Mouse (Mus musculus): Measurements from ENCODE around the gene Pccb. TPM values are rescaled to one million over a fixed set of nuclear protein-coding genes. Genes with fewer than 3 reads are reported as not detected.

Gene Pccb
- polyA plus RNA-seq, 1 experiment from 2014 or later, result 21.6 TPM

- Histone ChIP-seq H3K4me1 (replicated peaks) (peaks cover 10% of the 10 kb centered on the region), H3K36me3 (peaks cover 55% of the 10 kb centered on the region)
- 92% methylated on average over 25 of the region's 25 CpGs for WGBS
These were observed 50.1 kb downstream of the Pccb start for GRCm38 (mm10) chr9:100984381-100985310.

DNA sequence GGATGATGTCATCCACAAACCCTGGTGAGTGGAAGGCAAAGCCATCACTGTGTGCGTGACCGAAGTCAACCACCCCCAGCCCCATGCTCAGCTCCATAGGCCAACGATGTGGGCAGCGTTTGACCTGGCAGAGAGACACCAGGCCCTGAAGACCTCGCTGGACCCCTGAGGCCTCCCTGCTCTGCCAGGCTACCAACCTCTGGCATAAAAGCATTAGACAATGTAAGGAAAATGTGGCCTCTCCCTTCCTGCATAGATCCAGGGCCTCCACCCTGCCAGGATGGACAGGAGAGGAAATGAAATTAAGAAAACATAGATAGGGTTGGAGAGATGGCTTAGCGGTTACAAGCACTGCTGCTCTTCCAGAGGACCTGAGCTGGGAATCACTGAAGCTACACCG is 51.9 kb downstream of the Pccb start:
- no peaks in the 10 kb centered on the region for H3K27me3 ChIP-seq (replicated peaks)
- peaks cover 45% of the 10 kb centered on the region for H3K36me3 ChIP-seq
- WGBS, result 72% methylated on average over 7 of the region's 7 CpGs
- no peak overlapping the region for H3K4me3 ChIP-seq
- no peak overlapping the region for H3K4me2 ChIP-seq
- no peaks in the 10 kb centered on the region for H3K9me3 ChIP-seq (replicated peaks)
- no peak overlapping the region for H3K27ac ChIP-seq (ENCODE audit: poor library complexity, severe bottlenecking)
- H3K9ac ChIP-seq, result no peak overlapping the region
- ATAC-seq (ENCODE audit: insufficient number of reproducible peaks, low FRiP score), result peak; percentile 20; the same call in 1 of the 2 replicates
- peaks cover 10% of the 10 kb centered on the region for H3K4me1 ChIP-seq (replicated peaks)

More at GRCm38 (mm10) chr9:100984381-100985310, 50.1 kb downstream of the Pccb start:
- ATAC-seq (ENCODE audit: insufficient number of reproducible peaks, low FRiP score), result no peak
- no peak overlapping the region for H3K9ac ChIP-seq
- no peak overlapping the region for H3K27ac ChIP-seq (ENCODE audit: poor library complexity, severe bottlenecking)
- no peak overlapping the region for H3K4me2 ChIP-seq
- H3K27me3 ChIP-seq (replicated peaks), result no peaks in the 10 kb centered on the region
- H3K4me3 ChIP-seq, result no peak overlapping the region
- 0 out of 2 replicates have a peak, but pooled peaks cover 2% of the 10 kb centered on the region for H3K9me3 ChIP-seq (replicated peaks)

- Histone ChIP-seq H3K9me3 (replicated peaks) (0 out of 2 replicates have a peak, but pooled peaks cover 5% of the 10 kb centered on the region), H3K27me3 (replicated peaks) (no peaks in the 10 kb centered on the region), H3K27ac (ENCODE audit: poor library complexity, severe bottlenecking) (no peak overlapping the region), H3K4me3 (no peak overlapping the region), H3K9ac (no peak overlapping the region), H3K36me3 (peaks cover 22% of the 10 kb centered on the region), H3K4me2 (no peak overlapping the region), H3K4me1 (replicated peaks) (peaks cover 10% of the 10 kb centered on the region)
- ATAC-seq (ENCODE audit: insufficient number of reproducible peaks, low FRiP score), result no peak
- 63% methylated on average over 5 of the region's 5 CpGs for WGBS
These were observed 55.4 kb downstream of the Pccb start for GRCm38 (mm10) chr9:100979260-100979659.

DNA sequence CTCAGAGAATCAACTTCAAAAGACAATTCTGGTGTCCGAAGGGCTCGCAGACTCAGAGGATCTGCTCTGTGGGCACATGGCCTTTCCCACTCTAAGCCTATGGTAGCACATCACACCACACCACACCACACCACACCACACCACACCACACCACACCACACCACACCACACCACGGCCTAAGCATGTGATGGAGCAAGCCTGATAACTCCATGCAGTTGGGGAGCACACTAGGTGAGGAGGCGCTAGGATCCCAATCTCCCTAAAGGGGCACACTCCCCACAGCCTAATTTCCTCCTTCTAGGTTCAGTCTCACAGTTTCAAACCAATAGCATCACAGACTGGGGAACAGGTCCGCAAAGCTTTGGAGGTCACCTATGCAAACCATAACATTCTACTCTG is 56.0 kb downstream of the Pccb start:
- H3K27me3 ChIP-seq (replicated peaks), result no peaks in the 10 kb centered on the region
- H3K4me2 ChIP-seq, result no peak overlapping the region
- H3K4me1 ChIP-seq (replicated peaks), result peaks cover 10% of the 10 kb centered on the region
- H3K9ac ChIP-seq, result no peak overlapping the region
- peaks cover 18% of the 10 kb centered on the region for H3K36me3 ChIP-seq
- no peak overlapping the region for H3K4me3 ChIP-seq
- no peak overlapping the region for H3K27ac ChIP-seq (ENCODE audit: poor library complexity, severe bottlenecking)
- no peak for ATAC-seq (ENCODE audit: insufficient number of reproducible peaks, low FRiP score)
- 87% methylated on average over 5 of the region's 5 CpGs for WGBS
- H3K9me3 ChIP-seq (replicated peaks), result 0 out of 2 replicates have a peak, but pooled peaks cover 5% of the 10 kb centered on the region

DNA sequence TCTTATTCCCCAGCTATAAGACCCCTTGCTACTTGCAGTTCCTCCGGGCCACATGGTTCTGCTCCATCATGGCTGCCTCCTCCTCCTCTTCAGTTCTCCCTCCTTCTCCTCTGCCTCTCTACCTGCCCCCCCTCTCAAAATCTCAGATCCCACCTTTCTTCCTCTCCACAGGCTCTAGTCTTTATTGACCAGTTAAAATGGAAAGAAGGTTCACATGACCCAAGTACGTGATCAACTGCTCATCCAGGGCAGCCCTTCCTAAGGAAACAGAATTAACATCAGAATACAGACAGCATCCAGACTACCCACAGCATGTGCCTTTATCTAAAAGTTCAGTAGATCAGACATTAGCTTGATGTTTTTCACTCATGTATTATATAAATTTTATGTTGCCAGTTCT is 65.2 kb downstream of the Pccb start:
- no peaks in the 10 kb centered on the region for H3K36me3 ChIP-seq
- no peaks in the 10 kb centered on the region for H3K4me1 ChIP-seq (replicated peaks)
- no peak overlapping the region for H3K27ac ChIP-seq (ENCODE audit: poor library complexity, severe bottlenecking)
- no peak overlapping the region for H3K4me2 ChIP-seq
- WGBS, result 83% methylated on average over 2 of the region's 2 CpGs
- H3K9me3 ChIP-seq (replicated peaks), result 0 out of 2 replicates have a peak, but pooled peaks cover 3% of the 10 kb centered on the region
- ATAC-seq (ENCODE audit: insufficient number of reproducible peaks, low FRiP score), result no peak
- no peak overlapping the region for H3K9ac ChIP-seq
- no peaks in the 10 kb centered on the region for H3K27me3 ChIP-seq (replicated peaks)
- H3K4me3 ChIP-seq, result no peak overlapping the region

- H3K36me3 ChIP-seq, result 0 out of 2 replicates have a peak, but pooled peaks cover under 1% of the 10 kb centered on the region
- H3K27ac ChIP-seq (ENCODE audit: poor library complexity, severe bottlenecking), result no peak overlapping the region
- H3K4me1 ChIP-seq (replicated peaks), result no peaks in the 10 kb centered on the region
- H3K9ac ChIP-seq, result no peak overlapping the region
- H3K4me2 ChIP-seq, result no peak overlapping the region
- WGBS, result 68% methylated on average over 4 of the region's 4 CpGs
- no peak for ATAC-seq (ENCODE audit: insufficient number of reproducible peaks, low FRiP score)
- H3K27me3 ChIP-seq (replicated peaks), result no peaks in the 10 kb centered on the region
- no peaks in the 10 kb centered on the region for H3K9me3 ChIP-seq (replicated peaks)
- H3K4me3 ChIP-seq, result no peak overlapping the region
These were observed 70.6 kb downstream of the Pccb start for GRCm38 (mm10) chr9:100964106-100964505.

DNA sequence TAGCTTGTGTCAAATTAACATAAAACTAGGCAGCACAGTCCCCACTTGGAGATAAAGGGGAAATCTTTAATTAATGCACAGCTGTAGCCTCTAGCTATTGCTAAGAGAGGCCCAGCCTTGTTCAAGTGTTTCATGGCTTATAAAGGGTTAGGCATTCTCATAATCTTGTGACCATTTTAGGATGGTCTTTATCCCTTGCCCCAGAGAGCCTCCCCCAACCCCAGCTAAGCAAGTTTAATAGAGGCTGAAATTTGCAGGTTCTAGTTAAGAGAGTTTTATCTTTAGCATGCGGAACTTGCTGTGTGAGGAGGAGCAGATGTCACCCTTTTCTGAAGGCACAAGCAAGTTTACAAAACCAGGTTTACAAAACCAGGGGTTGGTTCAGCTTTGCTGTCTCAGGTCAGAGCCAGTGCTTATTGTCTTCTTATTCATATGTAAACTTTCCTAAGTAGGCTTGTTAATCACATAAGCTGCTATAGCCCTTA is 71.2 kb downstream of the Pccb start:
- peaks cover 6% of the 10 kb centered on the region; the same call in 1 of the 2 replicates for H3K36me3 ChIP-seq
- no peaks in the 10 kb centered on the region for H3K4me1 ChIP-seq (replicated peaks)
- ATAC-seq (ENCODE audit: insufficient number of reproducible peaks, low FRiP score), result no peak
- no peaks in the 10 kb centered on the region for H3K9me3 ChIP-seq (replicated peaks)
- no peak overlapping the region for H3K4me3 ChIP-seq
- no peak overlapping the region for H3K27ac ChIP-seq (ENCODE audit: poor library complexity, severe bottlenecking)
- H3K27me3 ChIP-seq (replicated peaks), result no peaks in the 10 kb centered on the region
- WGBS, result 58% methylated on average over 1 of the region's 1 CpGs
- no peak overlapping the region for H3K4me2 ChIP-seq
- no peak overlapping the region for H3K9ac ChIP-seq

- H3K4me3 ChIP-seq, result no peak overlapping the region
- H3K27me3 ChIP-seq (replicated peaks), result no peaks in the 10 kb centered on the region
- no peaks in the 10 kb centered on the region for H3K4me1 ChIP-seq (replicated peaks)
- no peaks in the 10 kb centered on the region for H3K9me3 ChIP-seq (replicated peaks)
- H3K36me3 ChIP-seq, result peaks cover 6% of the 10 kb centered on the region; the same call in 1 of the 2 replicates
- no peak overlapping the region for H3K4me2 ChIP-seq
- H3K9ac ChIP-seq, result no peak overlapping the region
- WGBS, result 74% methylated on average over 5 of the region's 5 CpGs
- ATAC-seq (ENCODE audit: insufficient number of reproducible peaks, low FRiP score), result no peak
- no peak overlapping the region for H3K27ac ChIP-seq (ENCODE audit: poor library complexity, severe bottlenecking)
These were observed 71.7 kb downstream of the Pccb start for GRCm38 (mm10) chr9:100962903-100963427.

DNA sequence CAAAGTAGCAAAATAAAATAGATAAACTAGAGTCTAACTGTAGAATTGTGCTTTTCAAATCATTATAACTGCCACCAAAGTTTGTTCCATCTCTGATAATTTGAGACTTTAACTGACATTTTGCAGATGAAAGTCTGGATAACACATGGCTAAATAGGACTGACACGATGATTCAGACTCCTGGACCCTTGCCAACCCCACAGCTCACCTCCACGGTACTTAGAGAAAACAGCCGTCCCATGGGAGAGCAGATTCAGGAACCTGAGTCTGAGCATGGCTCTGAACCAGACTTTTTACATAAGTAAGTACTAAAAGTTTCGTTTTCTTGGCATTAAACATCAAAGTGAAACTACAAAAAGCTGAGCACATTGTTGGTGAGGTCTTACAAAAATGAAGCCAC is 83.2 kb downstream of the Pccb start:
- Histone ChIP-seq H3K4me3 (no peak overlapping the region), H3K4me2 (no peak overlapping the region), H3K4me1 (replicated peaks) (no peaks in the 10 kb centered on the region; the same call in 1 of the 2 replicates), H3K27me3 (replicated peaks) (no peaks in the 10 kb centered on the region), H3K9ac (no peak overlapping the region), H3K9me3 (replicated peaks) (no peaks in the 10 kb centered on the region), H3K27ac (ENCODE audit: poor library complexity, severe bottlenecking) (no peak overlapping the region), H3K36me3 (peaks cover 28% of the 10 kb centered on the region)
- ATAC-seq (ENCODE audit: insufficient number of reproducible peaks, low FRiP score), result no peak
- WGBS, result 38% methylated on average over 4 of the region's 4 CpGs

- Histone ChIP-seq H3K9me3 (replicated peaks) (no peaks in the 10 kb centered on the region), H3K36me3 (peaks cover 13% of the 10 kb centered on the region), H3K9ac (no peak overlapping the region), H3K4me1 (replicated peaks) (no peaks in the 10 kb centered on the region), H3K4me3 (no peak overlapping the region), H3K27me3 (replicated peaks) (no peaks in the 10 kb centered on the region), H3K4me2 (no peak overlapping the region), H3K27ac (ENCODE audit: poor library complexity, severe bottlenecking) (no peak overlapping the region)
- ATAC-seq (ENCODE audit: insufficient number of reproducible peaks, low FRiP score), result no peak
- 93% methylated on average over 5 of the region's 5 CpGs for WGBS
These were observed 89.9 kb downstream of the Pccb start for GRCm38 (mm10) chr9:100944677-100945365.

GRCm38 (mm10) chr9:100942042-100942441 is 92.7 kb downstream of the Pccb start:
- no peaks in the 10 kb centered on the region for H3K4me1 ChIP-seq (replicated peaks)
- 54% methylated on average over 2 of the region's 2 CpGs for WGBS
- H3K9ac ChIP-seq, result no peak overlapping the region
- H3K9me3 ChIP-seq (replicated peaks), result no peaks in the 10 kb centered on the region
- H3K4me3 ChIP-seq, result no peak overlapping the region
- ATAC-seq (ENCODE audit: insufficient number of reproducible peaks, low FRiP score), result no peak
- no peaks in the 10 kb centered on the region for H3K27me3 ChIP-seq (replicated peaks)
- peaks cover 6% of the 10 kb centered on the region for H3K36me3 ChIP-seq
- no peak overlapping the region for H3K27ac ChIP-seq (ENCODE audit: poor library complexity, severe bottlenecking)
- H3K4me2 ChIP-seq, result no peak overlapping the region

Measured in heart, embryonic 12.5 days (tissue).